Mouse (Mus musculus) heart, postnatal 0 days (tissue): Measurements from ENCODE around the gene Pappa2.

Source experiments
- CTCF ChIP-seq: IDR thresholded peaks from 2 replicates; pipeline ENCODE4 v1.5.1; 2016; ENCODE audit warnings: antibody characterized with exemption, control low read depth, low read depth
- EP300 ChIP-seq: IDR thresholded peaks from 2 replicates; pipeline ENCODE4 v1.6.1; 2016; ENCODE audit warnings: antibody characterized with exemption, low read depth

GRCm38 (mm10) chr1:158894441-158894840, 85.8 kb downstream of the Pappa2 start:
- TF ChIP-seq CTCF (no peak), EP300 (no peak)
